Comparison of ENCODE assay signal across 10 mouse cellular contexts in the genomic region with DNA sequence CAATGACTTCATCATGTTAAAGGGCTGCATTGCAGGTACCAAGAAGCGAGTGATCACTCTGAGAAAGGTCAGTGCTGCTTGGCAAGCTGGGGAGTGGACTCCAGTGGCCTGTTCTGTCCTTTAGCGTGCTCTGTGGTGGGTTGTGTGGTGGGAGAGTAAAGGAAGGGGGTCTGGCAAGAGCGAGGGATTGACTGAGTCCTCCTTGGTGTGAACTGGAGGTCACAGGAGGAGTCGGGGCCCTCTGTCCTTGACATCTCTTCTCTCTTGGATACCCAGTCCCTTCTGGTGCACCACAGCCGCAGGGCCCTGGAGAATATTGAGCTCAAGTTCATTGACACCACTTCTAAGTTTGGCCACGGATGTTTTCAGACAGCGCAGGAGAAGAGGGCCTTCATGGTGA. TPM values are rescaled to one million over a fixed set of nuclear protein-coding genes. Genes with fewer than 3 reads are reported as not detected.
A peak's percentile ranks its signal among the peaks of the same experiment; 100 is the strongest.
DNase-seq lines count a peak whose midpoint lies in the region; ATAC-seq and TF ChIP-seq lines count a peak whose summit lies in the region.
"Had no signal": no experiment of that assay in that cellular context is flagged by ENCODE, and none has a peak within 500 bp of the region (broad histone marks: within the 10 kb centered on the region; RNA-seq: fewer than 3 reads in every experiment).

No protein-coding gene starts in this region.

- no peak overlapping the region for H3K9ac ChIP-seq in heart, embryonic 12.5 days
- no peak overlapping the region for H3K9ac ChIP-seq in embryonic facial prominence, embryonic 14.5 days (ENCODE audit: low read depth, low read length)

- H3K4me3 ChIP-seq in heart, embryonic 12.5 days: no peak overlapping the region
- peak overlapping the region; percentile 91 for H3K4me3 ChIP-seq in E14TG2a.4 (replicated peaks; ENCODE audit: low read length)
- no peak overlapping the region for H3K4me3 ChIP-seq in embryonic facial prominence, embryonic 14.5 days (ENCODE audit: low read depth, low read length)
- H3K4me3 ChIP-seq in macrophage (ENCODE audit: inconsistent target): no peak overlapping the region

- H3K4me1 ChIP-seq in heart, embryonic 12.5 days (replicated peaks): peaks cover 30% of the 10 kb centered on the region
- peaks cover 74% of the 10 kb centered on the region for H3K4me1 ChIP-seq in E14TG2a.4 (replicated peaks; ENCODE audit: low read depth, low read length)
- H3K4me1 ChIP-seq in embryonic facial prominence, embryonic 14.5 days (ENCODE audit: control insufficient read depth, insufficient read depth, low read length): peaks cover 10% of the 10 kb centered on the region

- H3K36me3 ChIP-seq in heart, embryonic 12.5 days: peaks cover 7% of the 10 kb centered on the region; the same call in 1 of the 2 replicates
- H3K36me3 ChIP-seq in E14TG2a.4 (ENCODE audit: insufficient read depth, low read length) (peaks cover 6% of the 10 kb centered on the region), macrophage (ENCODE audit: inconsistent target) (peaks cover 14% of the 10 kb centered on the region)
- H3K36me3 ChIP-seq in embryonic facial prominence, embryonic 14.5 days (ENCODE audit: control insufficient read depth, insufficient read depth, low read length): 0 out of 2 replicates have a peak, but pooled peaks cover 3% of the 10 kb centered on the region

- WGBS in heart, embryonic 12.5 days: 84% methylated on average over 7 of the region's 7 CpGs
- 90% methylated on average over 7 of the region's 7 CpGs for WGBS in embryonic facial prominence, embryonic 14.5 days
- 86% methylated on average over 6 of the region's 7 CpGs for WGBS in macrophage (ENCODE audit: missing documents)

- no peak for TF ChIP-seq CTCF in E14TG2a.4 (conservative IDR thresholded peaks at IDR 0.05; ENCODE audit: low read length)

- ATAC-seq in heart, embryonic 12.5 days (ENCODE audit: insufficient number of reproducible peaks, low FRiP score): no peak
- no peak for ATAC-seq in embryonic facial prominence, embryonic 14.5 days (ENCODE audit: low read depth)

- H3K9me3 ChIP-seq in heart, embryonic 12.5 days (replicated peaks): no peaks in the 10 kb centered on the region
- H3K9me3 ChIP-seq in E14TG2a.4 (ENCODE audit: low read length): no peaks in the 10 kb centered on the region
- no peaks in the 10 kb centered on the region for H3K9me3 ChIP-seq in embryonic facial prominence, embryonic 14.5 days (ENCODE audit: control insufficient read depth, low read length)
- H3K9me3 ChIP-seq: limb, embryonic 12.5 days had no signal

- H3K79me2 ChIP-seq in macrophage (ENCODE audit: inconsistent target): peaks cover 38% of the 10 kb centered on the region

- 0 out of 2 replicates have a peak overlapping the region, but pooled peaks have one; percentile 79 for H3K4me2 ChIP-seq in heart, embryonic 12.5 days
- H3K4me2 ChIP-seq in embryonic facial prominence, embryonic 14.5 days (ENCODE audit: low read depth, low read length): peak overlapping the region; percentile 90; the same call in 1 of the 2 replicates

- intact Hi-C loops in heart, postnatal 36 days (cut with DNase I): no loop called here
- intact Hi-C loops in left cerebral cortex, postnatal 4 days (cut with DNase I): no loop called here

- no peak overlapping the region for H3K27ac ChIP-seq in heart, embryonic 12.5 days (ENCODE audit: poor library complexity, severe bottlenecking)
- no peak overlapping the region for H3K27ac ChIP-seq in embryonic facial prominence, embryonic 14.5 days (replicated peaks; ENCODE audit: low read depth, low read length)
- H3K27ac ChIP-seq in macrophage: peak overlapping the region; percentile 31

- DNase-seq in heart, postnatal 36 days: no peak
- no peak for DNase-seq in embryonic facial prominence, embryonic 14.5 days (ENCODE audit: low spot score)
- DNase-seq in adrenal gland, postnatal 25 days: no peak
- no peak for DNase-seq in urinary bladder, adult 18-20 months (ENCODE audit: low spot score in 2 of 2)
- DNase-seq in left cerebral cortex, postnatal 4 days: no peak
- DNase-seq: adrenal gland, adult 2 months had no signal

- no peaks in the 10 kb centered on the region for H3K27me3 ChIP-seq in heart, embryonic 12.5 days (replicated peaks)
- no peaks in the 10 kb centered on the region for H3K27me3 ChIP-seq in E14TG2a.4 (ENCODE audit: insufficient read depth, low read length)
- H3K27me3 ChIP-seq in embryonic facial prominence, embryonic 14.5 days (replicated peaks; ENCODE audit: control insufficient read depth, insufficient read depth, low read length): no peaks in the 10 kb centered on the region

RNA-seq across cellular contexts. Expression of gene Msrb1, which starts 1.0 kb away (rescaled TPM):
- 17.3 and 18.2 TPM in 2 replicates for polyA plus RNA-seq in heart, embryonic 12.5 days (2016; fragmentation: Nextera tagmentation; extraction: Ambion mirVana)
- total RNA-seq in heart, postnatal 36 days (2021): 100 to 1,000 TPM; 160 to 183 TPM
- 28.7 and 30.3 TPM in 2 replicates for polyA plus RNA-seq in embryonic facial prominence, embryonic 14.5 days (2014; fragmentation: Nextera tagmentation; extraction: Ambion mirVana)
- 10 to 100 TPM in 16 of 26 experiments, 1 to 10 TPM in 10; 3.1 to 37.9 (median 16.7) TPM for total RNA-seq in macrophage (2018; cell fraction: chromatin; rRNA removed)
- total RNA-seq in macrophage (2018; cell fraction: cytosol; rRNA removed): 100 to 1,000 TPM; 180 to 290 (median 259) TPM
- 10 to 100 TPM; 22.8 to 94.0 (median 54.0) TPM for total RNA-seq in macrophage (2018; cell fraction: nucleus; rRNA removed)
- polyA plus RNA-seq in macrophage (2018): 145 to 266 TPM (median 156 TPM) in 3 replicates
- total RNA-seq in adrenal gland, postnatal 25 days (2021): 87.5 and 89.3 TPM in 2 replicates
- 10 to 100 TPM; 36.6 to 42.7 TPM for total RNA-seq in left cerebral cortex, postnatal 4 days (2021)

RNA-seq across cellular contexts. Expression of gene Rpl3l, which starts 7.8 kb away (rescaled TPM):
- 0.34 and 0.76 TPM in 2 replicates for polyA plus RNA-seq in heart, embryonic 12.5 days (2016; fragmentation: Nextera tagmentation; extraction: Ambion mirVana)
- 100 to 1,000 TPM; 400 to 416 TPM for total RNA-seq in heart, postnatal 36 days (2021)
- 0.39 TPM in 1 of 2 replicates, not detected in the other for polyA plus RNA-seq in embryonic facial prominence, embryonic 14.5 days (2014; fragmentation: Nextera tagmentation; extraction: Ambion mirVana)
- total RNA-seq in macrophage (2018; cell fraction: chromatin; rRNA removed): not detected
- under 1 TPM in 3 of 26 experiments, not detected in 23; 0.17 to 0.22 (median 0.20) TPM for total RNA-seq in macrophage (2018; cell fraction: cytosol; rRNA removed)
- total RNA-seq in macrophage (2018; cell fraction: nucleus; rRNA removed): under 1 TPM in 1 of 26 experiments, not detected in 25; 0.75 TPM
- not detected in 3 replicates for polyA plus RNA-seq in macrophage (2018)
- 0.24 TPM in 1 of 2 replicates, not detected in the other for total RNA-seq in adrenal gland, postnatal 25 days (2021)
- total RNA-seq in left cerebral cortex, postnatal 4 days (2021): not detected
- polyA plus RNA-seq: adrenal gland, adult 2 months; limb, embryonic 12.5 days had no signal

RNA-seq across cellular contexts. Expression of gene Ndufb10, which starts 11.2 kb away (rescaled TPM):
- polyA plus RNA-seq in heart, embryonic 12.5 days (2016; fragmentation: Nextera tagmentation; extraction: Ambion mirVana): 351 and 363 TPM in 2 replicates
- 1,000 to 10,000 TPM in 1 of 2 experiments, 100 to 1,000 TPM in 1; 979 to 1,034 TPM for total RNA-seq in heart, postnatal 36 days (2021)
- 233 and 267 TPM in 2 replicates for polyA plus RNA-seq in embryonic facial prominence, embryonic 14.5 days (2014; fragmentation: Nextera tagmentation; extraction: Ambion mirVana)
- 10 to 100 TPM in 16 of 26 experiments, 1 to 10 TPM in 9, not detected in 1; 2.8 to 47.0 (median 13.3) TPM for total RNA-seq in macrophage (2018; cell fraction: chromatin; rRNA removed)
- 100 to 1,000 TPM in 20 of 26 experiments, 10 to 100 TPM in 6; 88.8 to 161 (median 114) TPM for total RNA-seq in macrophage (2018; cell fraction: cytosol; rRNA removed)
- 10 to 100 TPM; 13.9 to 49.7 (median 27.9) TPM for total RNA-seq in macrophage (2018; cell fraction: nucleus; rRNA removed)
- polyA plus RNA-seq in macrophage (2018): 128 to 178 TPM (median 156 TPM) in 3 replicates
- total RNA-seq in adrenal gland, postnatal 25 days (2021): 230 and 272 TPM in 2 replicates
- 100 to 1,000 TPM; 130 to 145 TPM for total RNA-seq in left cerebral cortex, postnatal 4 days (2021)

RNA-seq across cellular contexts. Expression of gene Hs3st6, which starts 17.3 kb away (rescaled TPM):
- 0.72 TPM in 1 of 2 replicates, not detected in the other for polyA plus RNA-seq in heart, embryonic 12.5 days (2016; fragmentation: Nextera tagmentation; extraction: Ambion mirVana)
- not detected for total RNA-seq in heart, postnatal 36 days (2021)
- 10.1 and 11.7 TPM in 2 replicates for polyA plus RNA-seq in embryonic facial prominence, embryonic 14.5 days (2014; fragmentation: Nextera tagmentation; extraction: Ambion mirVana)
- total RNA-seq in macrophage (2018; cell fraction: chromatin; rRNA removed): under 1 TPM in 1 of 26 experiments, not detected in 25; 0.80 TPM
- total RNA-seq in macrophage (2018; cell fraction: cytosol; rRNA removed): under 1 TPM in 1 of 26 experiments, not detected in 25; 0.10 TPM
- not detected for total RNA-seq in macrophage (2018; cell fraction: nucleus; rRNA removed)
- not detected in 3 replicates for polyA plus RNA-seq in macrophage (2018)
- 2.8 and 3.0 TPM in 2 replicates for total RNA-seq in adrenal gland, postnatal 25 days (2021)
- not detected for total RNA-seq in left cerebral cortex, postnatal 4 days (2021)

RNA-seq across cellular contexts. Expression of gene Rps2, which starts 17.5 kb away (rescaled TPM):
- 810 and 828 TPM in 2 replicates for polyA plus RNA-seq in heart, embryonic 12.5 days (2016; fragmentation: Nextera tagmentation; extraction: Ambion mirVana)
- total RNA-seq in heart, postnatal 36 days (2021): 100 to 1,000 TPM; 668 to 757 TPM
- 1,571 and 1,579 TPM in 2 replicates for polyA plus RNA-seq in embryonic facial prominence, embryonic 14.5 days (2014; fragmentation: Nextera tagmentation; extraction: Ambion mirVana)
- 100 to 1,000 TPM in 22 of 26 experiments, 10 to 100 TPM in 4; 81.2 to 406 (median 129) TPM for total RNA-seq in macrophage (2018; cell fraction: chromatin; rRNA removed)
- total RNA-seq in macrophage (2018; cell fraction: cytosol; rRNA removed): 1,000 to 10,000 TPM in 13 of 26 experiments, 100 to 1,000 TPM in 13; 642 to 1,364 (median 989) TPM
- total RNA-seq in macrophage (2018; cell fraction: nucleus; rRNA removed): 100 to 1,000 TPM; 194 to 490 (median 261) TPM
- 612 to 1,759 TPM (median 1,226 TPM) in 3 replicates for polyA plus RNA-seq in macrophage (2018)
- 579 and 669 TPM in 2 replicates for total RNA-seq in adrenal gland, postnatal 25 days (2021)
- 100 to 1,000 TPM; 619 to 676 TPM for total RNA-seq in left cerebral cortex, postnatal 4 days (2021)

Comparison
In these comparisons a context has a peak if more than half of its experiments do, and no peak if none do; other contexts are left out.
1. RNA of gene Rpl3l, which starts 7.8 kb away (total RNA-seq): 400 to 416 TPM in heart, postnatal 36 days; 0.24 TPM in adrenal gland, postnatal 25 days and not detected in left cerebral cortex, postnatal 4 days; every median in the first group is over 100 times any median in the second.